Mouse (Mus musculus): ENCODE data around the gene Rad9b. TPM values are rescaled to one million over a fixed set of nuclear protein-coding genes. Genes with fewer than 3 reads are reported as not detected.
A peak's percentile ranks its signal among the peaks of the same experiment; 100 is the strongest.

Gene Rad9b
- polyA plus RNA-seq, 1 experiment from 2014 or later: 6.2 TPM

DNA sequence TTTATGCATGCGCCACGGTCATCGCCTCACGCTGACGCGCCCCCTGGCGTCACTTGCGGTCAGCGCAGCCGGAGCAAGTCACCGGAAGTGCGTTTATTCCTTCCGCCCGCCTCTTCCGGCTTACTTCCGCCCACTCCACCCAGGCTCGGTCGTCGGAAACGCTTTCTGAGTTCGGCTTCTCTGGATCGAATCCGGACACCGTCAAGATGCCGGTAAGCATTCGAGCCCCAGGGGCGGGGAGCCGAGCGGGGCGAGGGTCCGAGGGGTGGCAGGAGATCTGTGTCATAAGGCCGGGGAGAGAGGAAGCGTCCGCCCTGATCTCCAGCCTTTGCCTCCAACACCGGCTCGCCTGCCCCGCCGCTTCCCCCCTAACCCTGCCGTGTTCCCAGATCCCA is 37.8 kb upstream of the Rad9b start, which contains the start of gene Arpc3:
TSS of gene Arpc3 (plus strand) at position 93 of the 395 bp plus-strand sequence.
- H3K9me3 ChIP-seq: no peaks in the 10 kb centered on the region
- WGBS: under 1% methylated on average over 39 of the region's 39 CpGs
- H3K27me3 ChIP-seq (replicated peaks): no peaks in the 10 kb centered on the region
- ATAC-seq (ENCODE audit: extremely low read depth, insufficient number of reproducible peaks, low FRiP score, low TSS enrichment): peak; percentile 79; the same call in 1 of the 2 replicates
- H3K9ac ChIP-seq: peak within 1 kb of the TSS; percentile 94
- peak within 1 kb of the TSS; percentile 95 for H3K4me3 ChIP-seq
- H3K27ac ChIP-seq (replicated peaks): peak within 1 kb of the TSS; percentile 77
- peak within 1 kb of the TSS; percentile 90 for H3K4me2 ChIP-seq
- peaks cover 8% of the 10 kb centered on the region for H3K4me1 ChIP-seq
- H3K36me3 ChIP-seq: peaks cover 14% of the 10 kb centered on the region

DNA sequence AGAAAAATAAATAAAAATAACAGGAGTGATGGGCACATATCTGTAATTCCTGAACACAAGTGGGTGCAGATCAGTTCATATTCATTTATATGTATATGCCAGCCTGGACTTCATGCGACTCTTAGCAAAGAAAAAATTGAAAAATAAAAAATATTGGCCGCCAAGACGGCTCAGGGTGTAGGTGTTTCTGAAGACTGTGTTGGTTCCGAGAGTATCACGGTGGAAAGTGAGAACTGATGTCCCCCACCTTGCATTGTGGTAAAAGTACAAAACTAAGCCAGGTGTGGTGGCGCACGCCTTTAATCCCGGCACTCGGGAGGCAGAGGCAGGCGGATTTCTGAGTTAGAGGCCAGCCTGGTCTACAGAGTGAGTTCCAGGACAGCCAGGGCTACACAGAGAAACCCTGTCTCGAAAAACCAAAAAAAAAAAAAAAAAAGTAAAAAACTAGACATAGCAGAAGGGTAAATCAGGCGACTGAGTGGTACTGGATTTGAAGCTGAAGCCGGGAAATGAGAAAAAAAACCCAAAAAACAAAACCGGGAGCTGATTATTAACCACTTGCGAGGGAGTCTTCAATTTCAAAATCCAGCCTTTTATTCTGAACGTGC is 37.2 kb upstream of the Rad9b start:
- ATAC-seq (ENCODE audit: extremely low read depth, insufficient number of reproducible peaks, low FRiP score, low TSS enrichment): no peak
- H3K36me3 ChIP-seq: peaks cover 10% of the 10 kb centered on the region; the same call in 1 of the 2 replicates
- WGBS: 46% methylated on average over 16 of the region's 16 CpGs
- H3K27me3 ChIP-seq (replicated peaks): no peaks in the 10 kb centered on the region
- peaks cover 8% of the 10 kb centered on the region for H3K4me1 ChIP-seq
- no peaks in the 10 kb centered on the region for H3K9me3 ChIP-seq
- H3K4me2 ChIP-seq: peak overlapping the region; percentile 90
- peak overlapping the region; percentile 95 for H3K4me3 ChIP-seq
- no peak overlapping the region for H3K27ac ChIP-seq (replicated peaks)
- peak overlapping the region; percentile 33 for H3K9ac ChIP-seq

- Histone ChIP-seq H3K9me3 (no peaks in the 10 kb centered on the region), H3K36me3 (peaks cover 10% of the 10 kb centered on the region; the same call in 1 of the 2 replicates), H3K4me3 (no peak overlapping the region), H3K27me3 (replicated peaks) (no peaks in the 10 kb centered on the region), H3K4me2 (no peak overlapping the region), H3K9ac (no peak overlapping the region), H3K4me1 (peaks cover 8% of the 10 kb centered on the region), H3K27ac (replicated peaks) (no peak overlapping the region)
- ATAC-seq (ENCODE audit: extremely low read depth, insufficient number of reproducible peaks, low FRiP score, low TSS enrichment): no peak
Observed at GRCm38 (mm10) chr5:122390671-122391070, 36.6 kb upstream of the Rad9b start.

DNA sequence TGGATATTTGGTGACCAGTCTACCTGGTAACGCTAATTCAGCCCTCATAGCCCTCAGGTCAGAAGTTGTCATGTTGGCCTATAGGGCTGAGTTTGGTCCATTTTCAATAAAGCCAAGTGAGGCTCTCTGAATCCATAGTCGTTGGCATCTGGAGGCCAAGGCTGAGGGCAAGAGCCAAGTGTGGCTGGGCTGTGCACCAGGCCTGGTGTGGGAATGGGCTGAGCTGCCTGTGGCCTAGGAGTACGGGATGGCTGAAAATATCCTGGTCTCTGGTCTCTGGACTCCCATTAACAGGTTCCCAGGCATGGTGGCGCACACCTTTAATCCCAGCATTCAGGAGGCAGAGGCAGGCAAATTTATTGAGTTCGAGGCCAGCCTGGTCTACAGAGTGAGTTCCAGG is 36.0 kb upstream of the Rad9b start:
- WGBS: 84% methylated on average over 5 of the region's 5 CpGs
- H3K9ac ChIP-seq: no peak overlapping the region
- H3K9me3 ChIP-seq: no peaks in the 10 kb centered on the region
- no peak overlapping the region for H3K4me2 ChIP-seq
- no peaks in the 10 kb centered on the region for H3K27me3 ChIP-seq (replicated peaks)
- H3K4me3 ChIP-seq: no peak overlapping the region
- ATAC-seq (ENCODE audit: extremely low read depth, insufficient number of reproducible peaks, low FRiP score, low TSS enrichment): no peak
- H3K36me3 ChIP-seq: peaks cover 7% of the 10 kb centered on the region; the same call in 1 of the 2 replicates
- H3K27ac ChIP-seq (replicated peaks): no peak overlapping the region
- peaks cover 8% of the 10 kb centered on the region for H3K4me1 ChIP-seq

DNA sequence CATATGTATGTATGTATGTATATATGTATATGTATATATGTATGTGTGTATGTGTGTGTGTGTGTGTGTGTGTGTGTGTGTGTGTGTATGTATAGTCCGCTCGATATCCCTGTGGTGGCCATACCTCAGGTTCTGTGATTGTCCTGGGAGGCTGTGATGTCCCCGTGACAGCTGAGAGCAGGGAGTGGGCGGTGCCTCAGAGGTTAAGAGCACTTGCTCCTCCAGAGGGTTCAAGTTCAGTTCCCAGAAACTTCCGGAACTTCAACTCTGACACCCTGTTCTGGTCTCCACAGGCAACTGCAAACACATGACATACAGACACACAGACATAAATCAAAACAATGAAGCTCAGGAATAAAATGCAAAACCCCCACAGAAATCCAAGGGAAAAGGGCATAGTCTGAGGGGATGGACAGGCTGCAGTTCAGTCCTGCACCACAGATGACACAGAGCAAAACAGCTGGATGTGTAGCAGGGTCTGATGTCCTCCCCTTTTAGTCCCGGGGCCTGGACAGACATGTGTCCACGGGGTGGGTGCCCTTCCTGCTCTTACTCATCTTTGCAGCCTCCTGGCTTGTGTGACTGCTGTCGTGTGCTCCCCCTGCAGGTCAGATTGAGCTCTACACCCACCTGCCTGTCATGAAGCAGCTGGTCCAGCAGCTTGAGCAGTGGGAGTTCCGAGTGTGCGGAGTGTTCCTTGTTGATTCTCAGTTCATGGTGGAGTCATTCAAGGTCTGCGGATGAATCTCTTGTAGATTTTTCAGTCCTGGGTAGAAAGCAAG is 25.5 kb upstream of the Rad9b start:
- Histone ChIP-seq H3K36me3 (peaks cover 69% of the 10 kb centered on the region), H3K4me1 (no peaks in the 10 kb centered on the region), H3K9me3 (no peaks in the 10 kb centered on the region), H3K27ac (replicated peaks) (no peak overlapping the region), H3K9ac (no peak overlapping the region), H3K4me2 (no peak overlapping the region), H3K27me3 (replicated peaks) (no peaks in the 10 kb centered on the region), H3K4me3 (no peak overlapping the region)
- no peak for ATAC-seq (ENCODE audit: extremely low read depth, insufficient number of reproducible peaks, low FRiP score, low TSS enrichment)
- 49% methylated on average over 11 of the region's 11 CpGs for WGBS

GRCm38 (mm10) chr5:122378171-122378570 is 24.1 kb upstream of the Rad9b start:
- Histone ChIP-seq H3K4me3 (no peak overlapping the region), H3K4me2 (no peak overlapping the region), H3K9me3 (no peaks in the 10 kb centered on the region), H3K27me3 (replicated peaks) (no peaks in the 10 kb centered on the region), H3K9ac (no peak overlapping the region), H3K27ac (replicated peaks) (no peak overlapping the region), H3K4me1 (peaks cover 5% of the 10 kb centered on the region), H3K36me3 (peaks cover 77% of the 10 kb centered on the region)
- 90% methylated on average over 12 of the region's 12 CpGs for WGBS
- no peak for ATAC-seq (ENCODE audit: extremely low read depth, insufficient number of reproducible peaks, low FRiP score, low TSS enrichment)

GRCm38 (mm10) chr5:122377101-122377833 is 23.2 kb upstream of the Rad9b start:
- Histone ChIP-seq H3K9me3 (no peaks in the 10 kb centered on the region), H3K9ac (no peak overlapping the region), H3K27me3 (replicated peaks) (no peaks in the 10 kb centered on the region), H3K36me3 (peaks cover 71% of the 10 kb centered on the region), H3K4me3 (no peak overlapping the region), H3K4me1 (peaks cover 10% of the 10 kb centered on the region), H3K4me2 (no peak overlapping the region), H3K27ac (replicated peaks) (no peak overlapping the region)
- WGBS: 83% methylated on average over 4 of the region's 4 CpGs
- no peak for ATAC-seq (ENCODE audit: extremely low read depth, insufficient number of reproducible peaks, low FRiP score, low TSS enrichment)

- Histone ChIP-seq H3K9me3 (no peaks in the 10 kb centered on the region), H3K27ac (replicated peaks) (peak overlapping the region; percentile 95), H3K36me3 (peaks cover 55% of the 10 kb centered on the region), H3K4me1 (peaks cover 16% of the 10 kb centered on the region), H3K4me3 (peak overlapping the region; percentile 70), H3K9ac (peak overlapping the region; percentile 89), H3K27me3 (replicated peaks) (no peaks in the 10 kb centered on the region), H3K4me2 (peak overlapping the region; percentile 91)
- 5% methylated on average over 5 of the region's 5 CpGs for WGBS
- no peak for ATAC-seq (ENCODE audit: extremely low read depth, insufficient number of reproducible peaks, low FRiP score, low TSS enrichment)
Observed at GRCm38 (mm10) chr5:122372878-122373277, 18.8 kb upstream of the Rad9b start.

DNA sequence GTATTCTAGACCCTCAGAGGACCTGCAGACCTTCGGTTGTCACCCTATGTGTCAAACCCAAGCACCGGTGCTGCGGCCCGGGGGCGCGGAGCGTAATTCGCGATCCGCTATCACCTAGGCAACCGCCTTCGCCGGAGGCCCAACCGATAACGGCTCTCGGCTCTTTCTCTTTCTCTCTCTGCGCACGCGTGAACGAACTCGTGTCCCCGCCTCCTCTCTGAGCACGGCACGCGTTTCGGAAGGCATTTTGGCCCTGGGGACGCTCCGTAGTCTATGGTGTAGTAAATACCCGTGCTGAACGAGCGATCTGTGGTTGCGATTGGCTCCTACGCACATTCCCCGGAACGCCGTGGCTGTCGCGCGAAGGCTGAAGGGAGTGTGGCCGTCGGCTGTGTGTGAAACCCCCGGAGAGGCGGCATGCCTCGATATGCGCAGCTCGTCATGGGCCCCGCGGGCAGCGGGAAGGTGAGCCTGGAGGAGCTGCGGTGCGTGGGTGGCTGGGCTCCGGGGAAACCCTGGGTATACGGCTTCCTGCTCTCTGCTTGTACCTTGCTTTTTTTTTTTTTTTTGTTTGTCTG is 18.2 kb upstream of the Rad9b start, which contains the start of gene Fam216a:
TSS of gene Fam216a (minus strand) at position 173 of the 578 bp plus-strand sequence.
- no peaks in the 10 kb centered on the region for H3K27me3 ChIP-seq (replicated peaks)
- ATAC-seq (ENCODE audit: extremely low read depth, insufficient number of reproducible peaks, low FRiP score, low TSS enrichment): peak; percentile 88
- H3K9ac ChIP-seq: peak within 1 kb of the TSS; percentile 89
- peaks cover 60% of the 10 kb centered on the region for H3K36me3 ChIP-seq
- H3K27ac ChIP-seq (replicated peaks): peak within 1 kb of the TSS; percentile 95
- WGBS: under 1% methylated on average over 53 of the region's 53 CpGs
- peak within 1 kb of the TSS; percentile 70 for H3K4me3 ChIP-seq
- peak within 1 kb of the TSS; percentile 91 for H3K4me2 ChIP-seq
- peaks cover 16% of the 10 kb centered on the region for H3K4me1 ChIP-seq
- no peaks in the 10 kb centered on the region for H3K9me3 ChIP-seq

DNA sequence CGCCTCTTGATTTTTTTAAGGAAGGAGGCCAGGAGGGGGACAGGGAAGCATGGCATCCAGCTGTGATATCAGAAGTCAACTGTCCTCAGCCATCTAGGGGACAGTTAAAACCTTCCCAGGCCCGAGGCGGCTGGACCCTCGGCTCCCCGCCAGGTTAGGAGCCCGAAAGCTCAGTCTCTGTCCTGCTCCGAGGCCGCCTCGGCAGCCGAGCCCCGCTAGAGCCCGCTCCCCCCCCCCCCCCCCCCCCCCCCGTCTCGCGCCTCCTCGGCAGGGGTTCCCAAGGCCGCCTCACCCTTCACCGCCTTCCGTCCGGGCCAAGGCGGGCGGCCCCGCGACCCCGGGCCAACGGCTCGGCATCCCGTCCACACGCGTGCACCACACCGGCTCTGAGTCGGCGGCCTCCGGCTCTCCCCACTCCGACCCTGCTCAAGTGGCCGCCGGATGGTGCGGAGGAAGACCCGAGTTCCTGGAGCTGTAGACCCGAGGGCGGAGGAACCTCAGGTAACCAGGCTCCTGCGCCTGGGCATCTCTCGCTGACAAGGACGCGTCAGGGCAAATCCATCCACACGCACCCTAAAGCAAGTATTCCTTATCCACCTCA is 17.7 kb upstream of the Rad9b start, which contains the start of gene Gpn3:
TSS of gene Gpn3 (plus strand) at position 286 of the 601 bp plus-strand sequence.
- Histone ChIP-seq H3K27me3 (replicated peaks) (no peaks in the 10 kb centered on the region), H3K9ac (peak within 1 kb of the TSS; percentile 89), H3K27ac (replicated peaks) (peak within 1 kb of the TSS; percentile 95), H3K4me1 (peaks cover 16% of the 10 kb centered on the region), H3K9me3 (no peaks in the 10 kb centered on the region), H3K4me2 (peak within 1 kb of the TSS; percentile 91), H3K4me3 (peak within 1 kb of the TSS; percentile 70), H3K36me3 (peaks cover 60% of the 10 kb centered on the region)
- under 1% methylated on average over 28 of the region's 46 CpGs for WGBS
- ATAC-seq (ENCODE audit: extremely low read depth, insufficient number of reproducible peaks, low FRiP score, low TSS enrichment): peak; percentile 47

All from heart, embryonic 13.5 days (tissue).